Mouse (Mus musculus) brown adipose tissue, adult 24 weeks (tissue): ENCODE measurements around the gene 4930572O03Rik. TPM values are rescaled to one million over a fixed set of nuclear protein-coding genes. Genes with fewer than 3 reads are reported as not detected.
"Not testable (repeated sequence)": the region's sequence is repeated elsewhere in the genome, so short reads cannot be mapped to it uniquely, and the experiment has no call there.

Experiments
- H3K27ac ChIP-seq: fragments of 200-500 bp; replicated peaks from 2 replicates; pipeline ENCODE4 v1.5.1; 2012; ENCODE audit warnings: low read depth, mild to moderate bottlenecking, low read length
- H3K4me1 ChIP-seq: fragments of 200-500 bp; 2 replicates; pipeline ENCODE4 v1.6.1; 2012; ENCODE audit warnings: low read length, mixed read lengths; ENCODE audit not compliant: control insufficient read depth, insufficient read depth, insufficient read length
- H3K4me3 ChIP-seq: fragments of 200-500 bp; 2 replicates; pipeline ENCODE4 v1.5.1; 2012; ENCODE audit warnings: low read depth, mild to moderate bottlenecking, low read length, moderate library complexity; ENCODE audit not compliant: insufficient read depth
- polyA plus RNA-seq: library from polyadenylated mRNA; stranded (reverse); fragments of >200 nt; gene quantifications from 2 replicates; pipeline ENCODE4 v1.2.4, GENCODE M21; 2012; ENCODE audit not compliant: missing spikeins, insufficient read depth, insufficient read length

Gene 4930572O03Rik
- not detected in 2 replicates for polyA plus RNA-seq

- not testable (repeated sequence) for H3K4me1 ChIP-seq, H3K4me3 ChIP-seq, H3K27ac ChIP-seq
These were observed at the start of gene 4930572O03Rik for GRCm38 (mm10) chr5:15656959-15657358. 4930572O03Rik (minus strand) TSS chr5:15657059.

DNA sequence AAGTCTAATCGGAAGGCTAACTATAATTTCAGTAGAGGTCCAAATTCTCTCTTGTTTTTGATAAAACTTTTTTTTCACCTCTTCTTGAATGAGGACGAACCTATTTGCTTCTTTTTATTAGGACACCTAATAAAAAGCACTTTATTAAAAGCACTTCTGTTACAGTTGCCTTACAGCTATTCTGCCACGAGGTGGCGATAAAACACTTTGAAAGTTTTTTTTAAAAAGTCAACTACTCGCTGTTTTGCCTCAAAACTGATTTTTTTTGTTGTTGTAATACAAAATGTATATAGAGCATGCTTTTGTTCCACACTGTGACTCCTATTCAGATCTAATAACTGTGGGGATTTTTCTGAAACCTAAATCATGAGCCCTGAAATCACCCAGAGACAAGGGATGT is 46.0 kb upstream of the 4930572O03Rik start:
- H3K4me3 ChIP-seq, H3K27ac ChIP-seq, H3K4me1 ChIP-seq: not testable (repeated sequence)

- H3K4me3 ChIP-seq, H3K4me1 ChIP-seq, H3K27ac ChIP-seq: not testable (repeated sequence)
These were observed 40.9 kb upstream of the 4930572O03Rik start for GRCm38 (mm10) chr5:15697719-15698118.

- H3K4me3 ChIP-seq, H3K4me1 ChIP-seq, H3K27ac ChIP-seq: not testable (repeated sequence)
These were observed 35.0 kb upstream of the 4930572O03Rik start for GRCm38 (mm10) chr5:15691849-15692248.

GRCm38 (mm10) chr5:15690822-15691221 is 34.0 kb upstream of the 4930572O03Rik start:
- H3K4me1 ChIP-seq, H3K27ac ChIP-seq, H3K4me3 ChIP-seq: not testable (repeated sequence)

DNA sequence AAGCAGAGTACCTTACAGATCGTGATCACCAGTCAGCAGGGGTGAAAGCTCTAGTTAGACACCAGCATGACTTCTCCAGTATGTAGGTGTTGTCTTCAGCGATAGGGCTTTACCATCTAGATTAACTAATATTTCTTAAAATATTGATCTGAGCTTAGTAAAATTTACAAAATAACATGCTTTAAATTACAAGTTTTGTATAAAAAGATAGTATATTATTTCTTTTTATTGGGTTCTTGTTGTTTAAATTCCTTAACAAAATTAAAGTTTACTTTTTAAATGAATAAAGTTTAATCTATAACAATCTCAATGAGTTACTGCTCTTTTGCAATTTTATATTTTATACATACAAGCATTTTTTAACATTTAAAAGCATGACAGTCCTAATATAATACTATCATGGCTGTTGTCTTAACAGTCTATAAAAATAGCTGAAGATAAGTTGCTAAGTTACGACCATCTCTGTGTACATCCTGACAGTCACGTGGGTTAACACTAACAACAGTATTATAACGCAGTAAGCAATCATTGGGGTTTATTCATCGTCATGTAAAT is 32.9 kb upstream of the 4930572O03Rik start:
- H3K27ac ChIP-seq, H3K4me1 ChIP-seq: not testable (repeated sequence)

DNA sequence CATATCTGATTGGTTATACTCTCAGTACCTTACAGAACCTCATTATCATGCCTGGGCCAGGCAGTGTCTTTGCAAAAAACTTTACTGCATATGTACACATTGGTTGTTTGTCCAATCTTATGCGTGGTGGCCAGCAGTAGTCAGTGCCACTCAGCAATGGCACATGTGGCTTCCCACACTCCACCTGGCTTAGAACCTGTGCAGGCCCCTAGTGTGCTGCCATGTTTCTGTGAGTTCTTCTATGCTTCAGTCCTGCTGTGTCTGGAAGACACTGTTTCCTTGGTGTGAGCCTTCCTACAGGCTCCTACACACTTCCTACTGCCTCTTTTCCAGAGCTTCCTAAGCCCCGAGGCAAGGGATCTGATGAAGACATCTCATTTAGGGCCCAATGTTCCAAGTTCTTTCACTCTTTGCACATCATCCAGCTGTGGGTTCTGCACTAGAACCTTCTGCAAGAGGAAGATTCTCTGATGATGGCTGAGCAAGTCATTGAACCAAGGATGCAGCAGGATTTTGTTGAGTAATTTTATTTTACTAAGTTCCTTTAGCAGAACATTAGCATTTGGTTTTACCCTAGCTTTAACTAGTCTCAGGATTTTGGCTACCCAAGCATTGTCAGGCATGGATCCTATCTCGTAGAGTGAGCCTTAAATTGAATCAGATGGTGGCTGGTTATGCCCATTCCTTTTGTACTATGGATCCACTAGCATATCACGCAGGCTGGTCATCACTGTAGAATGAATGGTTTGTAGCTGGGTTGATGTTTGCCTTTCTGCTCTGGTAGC is 32.2 kb upstream of the 4930572O03Rik start:
- not testable (repeated sequence) for H3K27ac ChIP-seq, H3K4me3 ChIP-seq

More for the DNA sequence above, 32.9 kb upstream of the 4930572O03Rik start:
- H3K4me3 ChIP-seq: not testable (repeated sequence)

DNA sequence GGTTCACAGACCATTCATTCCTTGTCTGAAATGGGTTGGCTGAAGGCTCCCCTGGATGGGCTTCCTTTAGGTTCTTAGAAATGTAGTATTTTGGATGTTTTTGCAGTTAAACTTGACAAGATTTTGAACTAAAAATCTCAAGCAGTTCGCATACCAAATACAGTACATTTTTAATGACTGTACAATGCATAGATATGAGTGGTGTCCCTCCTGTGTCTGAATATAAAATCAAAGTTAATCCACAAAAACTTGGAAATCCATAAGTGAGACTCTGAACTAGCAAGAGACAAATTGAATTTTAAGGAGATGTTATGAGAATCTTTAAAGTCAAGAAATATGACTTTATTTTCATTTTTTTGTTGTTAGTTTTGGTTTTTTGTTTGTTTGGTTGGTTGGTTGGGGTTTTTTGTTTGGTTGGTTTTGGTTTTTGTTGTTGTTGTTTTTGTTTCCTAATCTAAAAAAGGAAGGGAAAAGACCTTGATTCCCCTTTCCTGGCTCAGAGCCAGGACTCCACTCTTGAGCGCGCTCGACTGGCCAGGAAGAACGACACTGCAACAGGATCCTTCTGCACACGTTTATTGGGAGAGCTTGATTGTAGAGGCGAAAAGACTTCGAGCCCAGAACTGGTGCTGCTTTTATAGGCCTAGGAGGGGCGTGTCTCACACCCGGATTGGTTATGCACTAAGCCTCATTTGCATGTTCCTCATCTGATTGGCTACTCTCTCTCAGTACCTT is 24.6 kb upstream of the 4930572O03Rik start:
- H3K4me3 ChIP-seq: not testable (repeated sequence)

More for the DNA sequence above, 32.2 kb upstream of the 4930572O03Rik start:
- not testable (repeated sequence) for H3K4me1 ChIP-seq

DNA sequence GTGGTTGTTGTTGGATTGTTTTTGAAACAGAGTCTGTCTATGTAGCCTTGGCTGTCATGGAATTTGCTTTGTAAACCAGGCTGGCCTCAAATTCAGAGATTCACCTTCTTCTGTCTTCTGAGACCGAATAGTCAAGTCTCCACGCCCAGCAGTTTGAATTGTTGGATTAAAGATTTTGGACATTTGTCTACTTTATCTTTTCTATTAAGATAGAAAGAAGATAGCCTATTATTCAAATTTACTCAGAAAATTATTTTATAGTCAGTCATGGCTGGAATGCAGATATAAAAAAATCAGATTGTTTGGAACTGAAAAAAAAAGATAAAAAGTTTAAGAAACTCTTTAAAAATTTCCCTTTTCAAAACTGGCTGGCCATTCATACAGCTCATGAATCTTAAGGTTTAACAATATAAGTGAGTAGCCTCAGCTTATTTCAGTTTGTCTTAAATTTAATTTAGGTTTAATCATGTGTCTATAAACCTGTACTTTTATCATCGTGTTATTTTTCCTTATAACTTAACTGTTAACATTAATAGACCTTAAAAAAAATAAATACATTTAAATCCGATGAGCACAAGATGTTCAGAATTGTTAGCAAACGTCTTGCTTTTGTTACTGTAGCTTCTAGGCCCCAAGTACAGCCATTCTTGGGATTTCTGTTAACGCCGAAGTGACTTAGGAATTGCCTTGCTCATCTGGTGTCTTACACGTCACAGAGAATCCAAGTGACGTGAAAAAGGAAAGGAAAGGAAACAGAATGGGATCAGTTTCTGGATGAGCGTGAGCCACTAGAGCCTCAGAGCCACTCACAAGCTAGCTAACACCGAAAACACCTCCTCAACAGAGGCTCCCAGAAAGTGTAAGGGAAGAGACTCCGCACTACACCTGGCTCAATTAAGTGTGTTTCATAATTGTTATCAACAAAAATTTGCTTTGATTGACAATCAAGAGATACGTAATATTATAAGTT is 23.4 kb upstream of the 4930572O03Rik start:
- H3K4me3 ChIP-seq, H3K4me1 ChIP-seq, H3K27ac ChIP-seq: not testable (repeated sequence)

More for the DNA sequence above, 24.6 kb upstream of the 4930572O03Rik start:
- H3K4me1 ChIP-seq, H3K27ac ChIP-seq: not testable (repeated sequence)

- not testable (repeated sequence) for H3K4me3 ChIP-seq, H3K27ac ChIP-seq, H3K4me1 ChIP-seq
These were observed 22.0 kb upstream of the 4930572O03Rik start for GRCm38 (mm10) chr5:15678907-15679306.

- not testable (repeated sequence) for H3K4me3 ChIP-seq, H3K27ac ChIP-seq, H3K4me1 ChIP-seq
These were observed 20.9 kb upstream of the 4930572O03Rik start for GRCm38 (mm10) chr5:15677750-15678149.

DNA sequence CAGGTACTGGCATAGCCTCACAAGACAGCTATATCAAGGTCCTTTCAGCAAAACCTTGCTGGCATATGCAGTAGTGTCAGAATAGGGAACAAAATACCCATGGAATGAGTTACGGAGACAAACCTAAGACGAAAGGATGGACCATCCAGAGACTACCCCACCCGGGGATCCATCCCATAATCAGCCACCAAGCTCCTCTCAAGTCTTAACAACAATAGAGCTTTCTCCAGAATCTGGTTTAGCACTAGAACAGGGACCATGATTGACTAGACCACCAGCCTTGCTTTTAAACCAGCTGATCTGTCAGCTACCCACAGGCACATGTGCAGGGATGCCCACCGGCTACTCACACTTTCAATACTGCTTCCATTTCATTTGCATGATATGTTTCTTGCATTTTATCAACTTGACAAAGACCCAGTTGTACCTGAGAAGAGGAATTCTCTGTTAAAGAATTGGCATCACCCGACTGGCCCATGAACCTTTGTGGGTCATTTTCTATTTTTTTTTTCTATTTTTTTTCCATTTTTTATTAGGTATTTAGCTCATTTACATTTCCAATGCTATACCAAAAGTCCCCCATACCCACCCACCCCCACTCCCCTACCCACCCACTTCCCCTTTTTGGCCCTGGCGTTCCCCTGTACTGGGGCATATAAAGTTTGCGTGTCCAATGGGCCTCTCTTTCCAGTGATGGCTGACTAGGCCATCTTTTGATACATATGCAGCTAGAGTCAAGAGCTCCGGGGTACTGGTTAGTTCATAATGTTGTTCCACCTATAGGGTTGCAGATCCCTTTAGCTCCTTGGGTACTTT is 17.8 kb upstream of the 4930572O03Rik start:
- not testable (repeated sequence) for H3K27ac ChIP-seq, H3K4me1 ChIP-seq, H3K4me3 ChIP-seq

DNA sequence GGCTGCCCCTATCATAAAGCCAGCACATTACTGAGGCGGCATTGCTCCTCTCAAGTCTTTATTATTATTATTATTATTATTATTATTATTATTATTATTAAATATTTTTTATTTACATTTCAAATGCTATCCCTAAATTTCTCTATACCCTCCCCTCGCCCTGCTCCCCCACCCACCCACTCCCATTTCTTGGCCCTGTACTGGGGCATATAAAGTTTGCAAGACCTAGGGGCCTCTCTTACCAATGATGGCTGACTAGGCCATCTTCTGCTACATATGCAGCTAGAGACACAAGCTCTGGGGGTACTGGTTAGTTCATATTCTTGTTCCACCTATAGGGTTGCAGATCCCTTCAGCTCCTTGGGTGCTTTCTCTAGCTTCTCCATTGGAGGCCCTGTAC is 17.1 kb upstream of the 4930572O03Rik start:
- H3K27ac ChIP-seq, H3K4me3 ChIP-seq, H3K4me1 ChIP-seq: not testable (repeated sequence)

- not testable (repeated sequence) for H3K4me3 ChIP-seq, H3K27ac ChIP-seq, H3K4me1 ChIP-seq
These were observed 13.9 kb upstream of the 4930572O03Rik start for GRCm38 (mm10) chr5:15670789-15671188.
